Mouse (Mus musculus) inflammation-experienced regulatory T-cells, adult 6 months (primary cell): ENCODE measurements around the gene Josd1. TPM values are rescaled to one million over a fixed set of nuclear protein-coding genes. Genes with fewer than 3 reads are reported as not detected.

Experiments used
- ATAC-seq: one replicate; pipeline ENCODE4 v1.8.0; 2017
- polyA plus RNA-seq, 3 experiments: library from polyadenylated mRNA; unstranded; fragments of 100-300 nt; shearing (Covaris generic); gene quantifications; one replicate each; pipeline ENCODE4 v1.2.1; 2017

Gene Josd1
- polyA plus RNA-seq, result 1 to 10 TPM; 3.3 to 4.6 (median 4.1) TPM

DNA sequence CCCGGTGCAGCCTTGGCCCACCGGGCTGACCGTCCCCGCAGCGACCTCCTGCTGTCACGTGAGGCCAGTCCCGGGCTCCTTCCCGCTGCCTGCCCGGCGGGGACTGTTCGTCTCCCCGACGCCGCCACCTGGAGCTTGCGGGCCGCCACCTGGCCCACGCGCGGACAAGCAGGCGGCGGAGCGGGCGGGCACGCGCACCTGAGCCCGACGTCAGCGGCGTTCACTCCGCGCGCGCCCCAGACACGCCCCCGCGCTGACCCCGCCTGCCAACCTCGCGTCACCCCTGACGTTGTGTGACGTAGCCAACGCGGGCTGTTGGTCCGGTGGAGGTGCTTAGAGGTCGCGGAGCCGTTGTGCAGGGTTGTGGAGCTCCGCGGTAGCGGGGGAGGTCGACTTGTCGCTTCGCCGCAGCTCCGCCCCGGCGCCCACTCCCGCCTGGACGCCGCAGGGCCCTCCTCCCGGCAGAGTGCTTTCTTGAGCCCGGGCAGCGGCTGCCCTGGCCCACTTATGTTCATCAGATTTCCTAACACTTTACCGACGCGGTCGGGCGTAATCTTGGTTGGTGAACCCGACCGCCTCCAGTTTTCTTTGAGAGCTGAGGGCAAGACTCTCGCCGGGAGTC, at the start of gene Josd1:
Josd1 (minus strand) TSS at position 274 of the 622 bp plus-strand sequence.
- ATAC-seq, result peak; percentile 51

DNA sequence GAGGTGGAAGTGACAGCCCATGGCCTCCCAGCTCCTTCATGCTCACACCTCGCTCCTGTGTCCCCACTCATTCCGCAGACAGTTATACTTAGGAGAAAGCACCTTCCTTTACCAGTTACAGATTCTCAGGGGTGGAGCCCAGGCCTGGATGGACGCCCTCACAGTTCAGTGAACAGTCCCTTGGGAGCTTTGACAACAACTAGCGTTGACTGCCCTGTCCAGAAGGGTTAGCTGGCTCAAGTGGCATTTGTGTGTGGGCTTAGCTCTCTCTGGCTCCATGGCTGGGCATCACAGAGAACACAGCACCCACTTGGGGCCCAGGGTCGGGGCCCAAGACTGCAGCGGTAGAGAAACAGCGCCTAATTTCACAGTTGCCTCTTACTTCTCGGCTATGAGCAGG, 46.6 kb upstream of the Josd1 start:
- ATAC-seq, result no peak

DNA sequence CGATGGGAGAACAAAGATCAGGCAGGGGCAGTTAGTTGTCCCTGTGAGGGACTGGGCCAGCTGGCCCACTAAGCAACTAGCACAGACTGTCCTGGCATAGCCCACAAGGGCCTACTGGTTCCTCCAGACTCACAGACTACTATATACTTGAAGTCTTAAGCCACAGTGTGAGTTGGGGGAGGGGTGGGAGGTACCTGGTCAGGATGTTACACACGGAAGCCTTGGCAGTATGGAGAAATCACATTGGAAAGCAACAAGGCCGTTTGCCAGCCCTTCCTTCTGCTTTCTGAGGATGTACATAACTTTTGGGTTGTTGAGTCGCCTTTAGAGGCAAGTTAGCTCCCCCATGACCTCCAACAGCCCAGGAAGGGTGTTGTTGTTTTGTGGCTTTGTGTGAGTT, 45.9 kb upstream of the Josd1 start:
- no peak for ATAC-seq

DNA sequence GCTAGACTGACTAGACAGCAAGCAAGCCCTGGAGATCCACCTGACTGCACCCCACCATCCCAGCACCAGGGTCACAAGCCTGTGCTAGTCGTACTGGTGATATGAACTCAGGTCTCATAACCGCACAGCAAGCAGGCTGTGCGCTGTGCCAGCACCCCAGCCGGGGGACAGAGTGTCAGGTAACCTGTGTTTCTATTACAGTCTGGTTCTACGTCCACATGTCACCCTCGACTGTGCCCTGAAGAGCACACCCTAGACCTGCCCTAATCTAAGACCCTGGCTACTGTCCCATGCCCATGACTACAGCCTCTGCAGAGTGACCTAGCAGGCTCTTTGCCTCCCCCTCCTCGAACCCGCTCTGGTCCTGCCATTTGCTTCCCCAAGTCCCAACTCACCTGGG, 45.5 kb upstream of the Josd1 start:
- ATAC-seq, result no peak

DNA sequence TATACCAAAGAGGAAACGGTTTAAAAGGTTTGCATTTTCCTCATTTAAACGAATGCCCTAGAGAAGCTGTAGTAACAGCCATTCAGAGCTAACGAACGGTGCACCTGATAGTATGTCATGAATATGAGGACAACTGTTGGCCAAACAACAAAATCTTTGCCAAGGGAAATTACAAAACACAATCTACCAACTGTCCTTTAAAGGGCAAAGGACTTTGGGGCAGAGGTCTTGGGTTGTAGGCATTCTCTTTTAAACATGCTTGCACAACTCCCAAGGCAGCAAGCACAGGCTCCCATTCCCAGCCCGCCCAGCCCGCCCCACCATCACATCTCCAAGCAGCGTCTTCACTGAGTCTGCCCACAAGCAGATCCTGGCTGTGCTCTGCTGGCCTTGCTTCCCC, 43.8 kb upstream of the Josd1 start:
- no peak for ATAC-seq

DNA sequence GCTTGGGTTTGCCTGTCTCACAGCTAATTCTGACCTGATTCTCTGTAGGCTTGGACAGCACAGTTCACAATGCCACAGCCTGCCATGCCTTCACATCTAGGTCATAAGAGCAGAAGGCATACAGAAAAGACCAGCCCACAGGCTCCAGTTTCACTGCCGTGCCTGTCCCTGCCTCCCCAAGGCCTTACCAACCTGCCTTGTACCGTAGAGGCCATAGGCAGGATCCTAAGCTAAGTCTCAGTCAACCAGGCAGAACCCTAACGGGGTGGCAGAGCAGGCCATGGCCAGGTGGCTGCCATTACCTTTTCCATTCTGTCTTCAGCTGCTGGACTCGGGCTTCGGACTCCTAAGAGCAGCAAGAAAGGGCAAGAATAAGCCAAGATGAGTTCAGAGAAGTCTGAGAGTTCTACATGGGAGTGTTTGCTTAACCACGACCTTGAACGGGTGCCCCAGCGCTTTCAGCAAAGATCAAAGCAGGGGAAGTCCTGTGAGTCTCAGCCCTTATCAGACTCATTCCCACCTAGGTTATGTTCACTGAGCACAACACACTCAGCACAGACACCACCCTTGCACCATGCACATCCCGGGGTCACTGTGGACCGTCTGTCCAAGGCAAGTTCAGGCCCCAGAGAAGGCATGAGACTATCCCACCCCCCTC, 41.1 kb upstream of the Josd1 start:
- ATAC-seq, result peak; percentile 92

DNA sequence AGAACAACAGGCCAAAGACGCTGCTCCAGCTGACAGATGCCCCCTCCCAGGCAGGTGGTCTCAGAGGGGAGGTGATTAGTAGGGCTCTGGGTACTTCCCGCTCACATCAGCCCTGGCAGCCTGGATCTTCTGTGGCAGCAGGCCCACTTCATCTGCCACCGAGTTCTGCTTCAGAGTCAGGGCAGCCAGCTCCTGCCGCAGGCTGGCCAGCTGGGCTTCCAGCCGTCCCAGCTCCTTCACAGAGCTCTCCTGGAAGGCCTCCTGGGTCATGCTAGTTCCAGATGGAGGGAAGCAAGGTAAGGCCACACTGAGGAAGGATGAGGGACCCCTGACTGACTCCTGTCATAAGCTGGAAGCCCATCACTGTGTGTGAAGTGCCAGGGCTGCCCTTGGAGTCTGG, 40.6 kb upstream of the Josd1 start:
- no peak for ATAC-seq

DNA sequence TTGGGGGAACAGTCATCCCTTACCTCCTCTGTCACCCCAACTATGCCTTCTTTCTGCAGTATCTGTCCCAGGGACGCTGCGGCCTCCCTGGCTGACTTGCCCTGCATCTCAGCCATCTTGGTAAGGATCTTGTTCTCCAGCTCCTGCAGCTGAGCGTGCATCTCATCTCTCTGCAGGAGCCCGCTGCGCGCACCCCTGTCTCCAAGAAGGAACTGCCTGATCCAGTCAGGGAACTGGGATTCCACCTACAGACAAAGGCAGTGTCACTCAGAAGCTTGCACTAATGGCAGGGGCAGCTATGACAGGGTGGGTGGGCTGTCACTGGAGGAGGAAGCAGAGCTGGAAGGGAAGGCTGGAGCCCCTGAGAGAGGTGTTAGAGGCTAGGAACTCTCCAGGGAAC, 40.1 kb upstream of the Josd1 start:
- ATAC-seq, result no peak

DNA sequence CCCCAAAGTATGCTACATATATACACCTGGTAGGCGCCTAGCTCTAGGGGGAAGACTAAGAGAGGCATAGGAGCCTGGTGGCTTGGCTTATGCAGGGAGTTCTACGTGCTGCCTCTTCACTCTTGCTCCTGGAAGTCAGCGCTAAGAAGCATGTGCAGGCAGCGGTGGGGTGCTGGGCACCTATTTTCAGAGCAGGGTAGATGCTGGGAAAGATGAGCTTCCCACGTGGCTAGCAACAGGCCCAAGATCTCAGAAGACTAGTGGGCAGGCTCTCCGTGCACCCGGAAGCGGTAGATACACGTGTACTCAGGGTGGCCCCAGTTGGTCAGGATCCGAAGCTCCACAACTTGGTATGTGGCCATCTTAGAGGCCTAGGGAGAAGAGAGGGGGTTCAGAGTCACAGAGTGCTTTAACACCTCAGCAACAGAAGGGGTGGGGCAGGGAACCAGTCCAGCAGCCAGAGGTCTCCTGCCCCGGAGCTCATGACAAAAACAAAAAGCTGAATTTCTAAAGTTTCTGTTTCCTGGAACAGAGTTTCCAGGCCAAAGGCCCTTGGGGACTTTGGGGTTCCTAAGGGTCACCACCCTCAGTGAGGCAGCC, 37.6 kb upstream of the Josd1 start:
- ATAC-seq, result no peak

DNA sequence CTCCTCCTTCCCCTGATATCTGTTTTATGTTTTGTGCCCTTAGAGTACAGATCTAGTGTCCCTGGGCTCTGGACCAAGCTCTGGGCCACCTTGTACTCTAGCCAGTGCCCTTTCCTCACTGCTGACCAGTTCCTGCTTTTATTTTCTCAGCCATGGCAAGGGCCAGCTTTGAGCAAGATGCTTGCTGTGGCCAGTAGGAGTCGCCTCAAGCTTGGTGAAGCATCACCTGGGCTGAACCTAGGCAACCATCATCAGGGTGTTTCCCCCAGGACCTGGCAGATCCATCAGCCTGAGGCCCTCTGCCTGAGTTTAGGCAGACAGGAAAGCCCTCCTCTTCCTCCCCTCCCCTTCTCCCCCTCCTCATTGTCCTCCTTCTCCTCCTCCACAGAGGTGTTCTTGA, 35.7 kb upstream of the Josd1 start:
- ATAC-seq, result peak; percentile 79

DNA sequence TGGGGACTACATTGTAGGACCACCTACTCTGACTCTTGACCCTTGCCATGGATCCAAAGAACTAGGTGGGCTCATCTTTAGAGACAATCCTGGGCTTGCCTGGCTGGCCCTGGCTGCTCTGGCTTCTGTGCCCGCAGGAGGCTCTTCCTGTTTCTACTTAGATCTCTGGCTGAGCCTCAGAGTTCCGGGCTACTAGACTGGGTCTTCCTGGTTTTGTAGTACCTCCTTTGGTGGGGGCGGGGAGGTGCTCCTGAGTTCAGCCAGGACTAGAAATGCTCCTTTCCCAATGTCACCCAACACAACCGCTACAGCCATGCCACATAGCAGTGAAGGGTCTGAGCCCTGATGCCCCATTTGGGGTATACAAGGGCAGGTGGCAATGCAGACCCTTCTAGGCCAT, 33.1 kb upstream of the Josd1 start:
- no peak for ATAC-seq

DNA sequence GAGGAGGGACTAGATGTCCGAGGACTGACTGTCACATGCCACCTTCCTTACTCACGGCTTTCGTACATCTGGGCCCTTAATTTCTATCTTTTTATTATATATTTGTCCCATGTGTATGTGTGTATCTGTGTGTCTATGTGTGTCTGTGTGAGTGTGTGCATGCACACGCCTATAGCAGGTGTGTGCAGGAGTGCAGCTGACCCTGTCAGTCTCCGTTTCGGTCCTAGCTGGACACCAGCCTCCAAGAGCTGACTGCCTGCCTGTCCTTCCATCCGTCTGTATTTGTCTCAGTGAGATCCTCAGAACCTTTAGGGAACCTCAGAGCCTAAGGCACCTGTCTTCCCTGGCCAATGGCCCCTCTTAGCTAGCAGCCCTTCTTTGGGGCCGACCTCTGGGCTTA, 32.5 kb upstream of the Josd1 start:
- ATAC-seq, result no peak

DNA sequence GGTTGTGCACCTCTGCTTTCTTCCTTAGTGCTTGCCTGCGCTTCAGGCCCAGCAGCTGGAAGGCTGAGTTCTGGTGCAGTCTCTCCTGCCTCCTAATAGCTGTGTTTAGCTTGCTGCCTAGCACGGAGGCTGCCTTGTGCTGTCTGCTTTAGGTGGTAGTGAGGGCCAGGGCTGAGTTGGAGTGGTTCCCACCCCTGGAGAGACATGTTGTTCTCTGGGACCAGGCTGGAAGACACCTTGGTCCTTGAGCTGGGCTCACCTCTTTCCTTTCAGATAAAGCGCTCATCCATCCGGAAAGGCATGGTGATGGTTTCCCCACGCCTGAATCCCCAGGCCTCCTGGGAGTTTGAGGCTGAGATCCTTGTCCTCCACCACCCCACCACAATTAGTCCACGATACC, 29.0 kb upstream of the Josd1 start:
- ATAC-seq, result no peak

DNA sequence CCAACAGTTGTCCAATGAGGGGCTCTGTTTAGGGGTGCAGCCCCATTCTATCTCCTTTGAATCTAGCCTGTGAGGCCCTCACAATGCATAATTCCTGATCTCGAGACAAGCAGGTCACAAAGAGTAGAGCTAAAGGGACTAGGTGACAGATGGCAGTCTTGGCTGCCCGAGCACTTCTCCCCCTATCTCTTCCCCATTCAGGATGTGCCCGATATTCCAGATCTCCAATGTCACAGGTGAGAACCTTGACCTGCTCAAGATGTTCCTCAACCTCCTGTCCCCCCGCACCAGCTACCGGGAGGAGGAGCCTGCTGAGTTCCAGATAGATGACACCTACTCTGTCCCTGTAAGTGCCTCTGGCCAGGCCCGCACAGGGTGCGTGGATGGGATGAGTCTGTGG, 27.9 kb upstream of the Josd1 start:
- ATAC-seq, result no peak

DNA sequence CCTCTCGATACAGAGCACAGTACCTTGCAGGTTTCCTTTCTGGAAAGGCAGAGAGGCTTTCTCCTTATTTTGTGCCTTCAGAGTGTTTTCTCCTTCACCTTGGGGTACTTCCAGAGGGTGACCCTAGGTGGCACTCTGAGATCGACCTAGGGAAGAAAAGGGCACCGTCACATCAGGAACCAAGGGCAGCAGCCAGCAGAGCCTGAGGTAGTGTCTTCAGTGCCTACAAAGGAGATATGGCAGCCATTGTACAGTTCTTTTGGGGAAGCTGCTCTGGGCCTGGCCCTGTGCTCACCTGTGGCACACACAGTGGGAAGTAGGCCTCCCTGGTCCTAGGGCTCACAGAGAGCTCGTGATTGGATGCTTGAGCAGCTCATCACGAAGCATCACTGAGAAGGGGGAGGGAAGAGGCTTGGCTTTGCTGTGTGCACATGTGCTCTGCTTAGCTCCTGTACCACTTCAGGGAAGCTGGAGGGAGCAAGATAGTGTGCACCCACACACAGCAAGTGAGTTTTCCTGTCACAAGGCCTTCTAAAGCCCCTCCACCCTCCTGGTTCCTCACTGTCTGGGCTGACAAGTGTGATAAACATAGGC, 20.6 kb upstream of the Josd1 start:
- no peak for ATAC-seq

DNA sequence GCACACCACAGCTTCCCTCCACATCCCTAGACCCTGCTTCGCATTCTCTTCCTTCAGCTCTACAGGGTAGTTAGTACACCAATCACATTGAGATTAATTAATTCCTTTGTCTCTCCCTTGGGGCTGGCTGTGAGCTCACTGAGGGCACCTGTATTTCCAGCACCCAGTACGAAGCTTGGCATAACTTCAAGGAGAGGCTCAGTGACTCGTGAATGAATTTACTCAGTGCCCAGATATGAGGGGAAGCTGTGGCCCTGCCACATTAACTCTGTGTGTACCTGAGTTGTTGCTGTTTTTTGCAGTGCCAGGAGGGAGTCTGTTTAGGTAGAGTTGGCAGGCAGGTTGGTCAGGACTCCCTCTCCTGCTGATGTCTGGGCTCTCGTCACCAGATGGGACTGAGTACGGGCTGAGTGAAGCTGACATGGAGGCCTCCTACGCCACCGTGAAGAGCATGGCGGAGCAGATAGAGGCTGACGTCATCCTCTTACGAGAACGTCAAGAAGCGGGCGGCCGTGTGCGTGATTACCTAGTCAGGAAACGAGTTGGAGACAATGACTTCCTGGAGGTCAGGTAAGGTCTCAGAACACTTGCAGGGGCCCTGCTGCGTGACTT, 19.0 kb upstream of the Josd1 start:
- ATAC-seq, result no peak

DNA sequence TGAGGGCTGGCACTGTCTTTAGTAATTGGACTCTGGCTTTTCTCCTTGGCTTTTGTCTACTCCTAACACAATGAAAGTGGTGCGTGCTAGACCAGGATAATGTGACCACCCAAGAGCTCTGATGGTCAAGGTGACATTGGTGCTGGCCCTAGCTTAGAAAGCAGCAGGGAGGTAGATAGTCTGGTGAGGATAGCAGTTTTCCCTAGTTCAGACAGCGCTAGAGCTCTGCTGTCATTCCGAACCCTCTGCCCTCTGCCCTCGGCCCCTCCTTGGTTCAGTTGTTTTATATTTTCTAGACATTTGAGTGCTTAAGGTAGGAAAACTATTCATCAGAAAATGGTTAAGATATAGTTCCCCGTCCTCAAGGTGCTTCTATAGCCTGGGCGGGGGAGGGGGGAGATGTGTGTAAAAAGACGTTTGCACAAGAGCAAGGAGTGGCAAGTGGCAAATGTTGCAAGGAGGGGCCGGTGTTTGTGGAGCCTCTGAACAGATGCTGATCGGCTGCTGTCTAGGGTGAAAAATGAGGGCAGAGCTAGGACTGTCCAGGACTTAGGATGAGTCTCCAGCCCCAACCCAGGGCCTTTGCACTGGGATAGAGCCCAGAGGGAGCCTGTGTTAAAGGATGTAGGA, 10.0 kb upstream of the Josd1 start:
- ATAC-seq, result no peak

DNA sequence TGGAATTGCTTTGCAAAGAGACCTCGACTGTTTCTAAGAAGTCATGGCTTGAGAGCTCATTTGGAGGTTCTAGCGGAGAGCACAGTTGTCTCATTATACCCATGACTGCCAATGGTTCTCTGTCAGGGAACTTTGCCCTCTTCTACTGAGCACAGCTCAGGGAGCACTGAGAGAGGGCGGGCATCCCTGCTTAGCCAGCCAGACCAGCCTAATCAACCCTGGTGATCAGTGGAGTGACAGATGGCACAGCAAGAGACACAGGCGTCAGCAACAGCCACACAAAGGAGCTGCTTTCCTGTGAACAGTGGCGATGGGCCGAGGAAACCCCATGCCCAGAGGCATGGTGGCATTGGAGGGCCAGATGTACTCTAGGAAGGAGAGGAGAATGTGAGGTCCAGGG, 9.3 kb upstream of the Josd1 start:
- ATAC-seq, result no peak

DNA sequence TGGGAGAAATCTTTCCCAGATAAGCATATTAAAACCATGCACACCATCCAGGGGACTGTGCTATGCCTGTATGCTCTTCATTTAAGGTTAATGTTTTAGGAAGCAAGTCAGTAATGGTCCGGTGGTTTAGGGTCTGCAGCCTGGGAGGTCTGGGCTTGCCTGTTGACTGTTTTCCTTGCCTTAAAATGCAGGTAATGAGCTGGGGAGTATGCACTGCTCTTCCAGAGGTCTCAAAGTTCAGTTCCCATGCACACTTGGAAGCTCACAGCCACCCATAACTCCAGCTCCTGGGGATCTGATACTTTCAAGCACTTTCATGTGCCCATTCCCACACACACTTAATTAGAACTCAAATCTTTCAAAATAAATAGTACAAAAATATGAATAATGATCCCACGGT, 8.8 kb upstream of the Josd1 start:
- ATAC-seq, result no peak

DNA sequence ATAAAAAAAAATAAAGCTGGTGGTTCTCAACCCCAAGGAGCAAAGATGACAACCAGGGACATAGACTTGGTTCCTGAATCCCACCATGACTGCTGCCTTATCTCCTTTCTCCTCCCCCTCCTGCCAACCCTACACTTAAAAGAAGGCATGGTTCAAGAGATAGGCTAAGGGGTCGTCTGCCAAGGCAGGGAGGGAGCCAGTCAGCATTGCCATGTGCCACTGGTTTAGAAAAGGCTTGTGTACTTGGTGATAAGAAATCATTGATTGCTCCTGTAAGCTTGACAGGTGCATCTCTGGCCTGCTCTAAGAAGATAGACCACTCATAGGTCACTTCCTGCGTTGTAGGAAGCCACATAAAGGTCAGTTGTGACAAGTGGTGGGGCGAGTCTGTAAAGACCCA, 7.8 kb upstream of the Josd1 start:
- ATAC-seq, result no peak

DNA sequence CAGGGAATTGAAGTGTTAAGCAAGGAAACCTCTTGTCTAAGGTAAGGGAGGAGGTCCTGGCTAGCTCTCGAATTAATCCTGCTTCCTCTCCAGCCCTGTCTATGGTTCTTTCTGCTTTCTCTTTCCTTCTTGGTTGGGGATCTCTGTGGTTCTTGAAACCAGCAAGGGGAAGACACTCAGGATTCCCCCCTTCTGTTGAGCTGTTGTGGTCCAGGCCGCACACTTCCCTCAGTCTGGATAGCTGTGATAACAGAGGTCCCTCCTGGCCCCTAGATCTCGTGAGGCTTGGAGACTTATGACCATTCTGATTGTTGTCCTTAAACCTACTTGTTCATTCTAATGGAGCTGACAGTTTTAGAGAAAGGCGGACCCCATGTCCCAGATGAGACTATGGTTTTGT, 6.8 kb upstream of the Josd1 start:
- no peak for ATAC-seq

DNA sequence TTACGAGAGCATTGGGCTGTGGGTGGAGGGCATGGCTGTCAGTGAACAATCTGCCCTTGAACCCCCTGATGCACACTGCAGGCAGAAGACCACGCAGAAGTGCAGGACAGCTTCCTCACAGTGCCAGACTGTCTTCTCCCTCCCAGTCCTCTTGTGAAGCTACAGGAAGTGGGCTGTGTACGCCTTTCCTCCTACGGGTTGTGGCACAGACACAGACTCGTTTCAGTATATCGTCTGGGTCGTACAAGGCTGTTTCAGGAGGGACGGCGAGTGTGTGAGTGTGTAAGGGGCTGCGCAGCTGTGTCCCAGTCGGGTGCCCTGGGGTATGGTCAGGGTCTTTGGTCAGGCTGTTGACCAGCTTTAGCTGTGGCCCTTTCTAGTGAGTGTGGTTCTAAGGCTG, 6.0 kb upstream of the Josd1 start:
- peak; percentile 36 for ATAC-seq

DNA sequence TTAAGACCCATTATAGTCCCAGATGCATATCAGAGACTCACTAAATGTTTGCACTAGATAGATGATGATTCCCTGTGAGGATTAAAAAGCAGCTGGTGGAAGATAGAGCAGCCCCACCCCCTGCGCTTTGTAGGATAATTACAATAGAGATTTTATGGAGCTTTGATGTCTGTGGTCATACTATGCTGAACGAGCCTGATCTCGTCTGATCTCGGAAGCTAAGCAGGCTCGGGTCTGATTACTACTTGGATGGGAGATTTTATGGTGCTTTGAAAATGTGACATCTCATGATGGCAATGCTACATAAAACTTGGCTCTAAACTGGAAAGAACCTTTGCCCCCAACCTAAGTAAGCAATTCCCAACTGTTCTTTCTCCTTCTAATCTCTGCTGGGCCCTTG, 4.6 kb upstream of the Josd1 start:
- no peak for ATAC-seq
